Mouse (Mus musculus) NIH3T3 (cell line): ENCODE measurements around the gene BC055324.
"Not testable (repeated sequence)": the region's sequence is repeated elsewhere in the genome, so short reads cannot be mapped to it uniquely, and the experiment has no call there.

Experiments used
- DNase-seq: peaks from one replicate; pipeline ENCODE4 v3.0.0-alpha.2; 2012; ENCODE audit warnings: low read depth

Gene BC055324

GRCm38 (mm10) chr1:163994721-163995608 lies at the start of gene BC055324, which contains the start of gene Mettl18:
Gene BC055324, minus strand, starts transcription at chr1:163994796.
Gene Mettl18, plus strand, starts transcription at chr1:163994889.
- DNase-seq: peak; percentile 98

GRCm38 (mm10) chr1:164043549-164043948 lies 49.0 kb upstream of the BC055324 start:
- no peak for DNase-seq

DNA sequence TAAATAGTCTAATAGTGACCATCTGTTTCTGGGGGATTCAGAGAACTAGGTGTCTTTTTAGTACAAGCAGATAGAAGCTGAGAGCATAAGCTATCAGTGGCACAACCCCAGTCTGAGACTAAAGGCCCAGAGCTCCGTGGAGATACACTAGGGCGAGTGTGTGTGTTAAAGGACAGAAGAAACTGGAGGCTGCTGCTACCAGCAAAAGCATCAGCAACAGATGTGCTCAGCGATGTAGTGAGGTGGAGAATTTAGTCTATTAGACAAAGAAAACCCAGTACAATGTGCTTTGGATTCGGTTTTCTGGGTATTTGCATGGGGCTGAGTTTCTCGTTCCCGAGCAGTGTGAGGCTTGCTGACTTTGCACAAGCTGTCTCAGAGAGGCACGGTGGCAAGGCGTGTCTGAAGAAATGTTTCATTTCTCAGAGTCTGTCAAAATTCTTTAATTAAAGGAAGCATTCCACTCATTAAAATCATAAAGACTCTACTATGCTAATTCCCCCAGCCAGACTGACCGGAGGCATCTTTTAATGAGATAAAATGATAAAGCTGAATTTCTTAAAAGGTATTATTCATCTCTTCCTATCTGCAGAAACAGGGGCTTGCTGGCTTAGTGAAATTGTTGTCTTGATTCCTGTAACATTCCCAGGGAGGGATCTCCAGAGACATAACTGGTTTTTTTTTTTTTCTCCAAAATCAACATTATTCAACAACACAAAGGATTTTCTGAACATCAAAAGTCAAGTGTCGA lies 46.0 kb upstream of the BC055324 start:
- no peak for DNase-seq

DNA sequence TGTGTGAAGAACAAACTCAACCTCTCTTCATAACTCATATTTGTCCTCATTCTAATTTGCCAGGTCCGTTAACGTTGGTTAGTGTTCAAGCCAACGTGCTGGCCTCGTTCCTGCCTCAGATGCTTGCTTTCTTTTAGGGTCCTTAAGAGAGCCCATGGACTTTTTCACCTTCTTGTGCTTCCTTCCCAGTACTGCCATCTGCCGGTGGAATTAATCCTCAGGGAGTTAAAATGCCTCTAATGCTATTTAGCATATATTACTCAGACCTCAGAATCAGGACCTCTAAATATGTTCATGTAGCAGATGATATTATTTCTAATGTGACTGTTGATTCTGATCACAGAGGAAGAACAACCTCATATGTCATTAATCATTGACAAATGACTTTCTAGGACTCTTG lies 32.8 kb upstream of the BC055324 start:
- peak; percentile 44 for DNase-seq

DNA sequence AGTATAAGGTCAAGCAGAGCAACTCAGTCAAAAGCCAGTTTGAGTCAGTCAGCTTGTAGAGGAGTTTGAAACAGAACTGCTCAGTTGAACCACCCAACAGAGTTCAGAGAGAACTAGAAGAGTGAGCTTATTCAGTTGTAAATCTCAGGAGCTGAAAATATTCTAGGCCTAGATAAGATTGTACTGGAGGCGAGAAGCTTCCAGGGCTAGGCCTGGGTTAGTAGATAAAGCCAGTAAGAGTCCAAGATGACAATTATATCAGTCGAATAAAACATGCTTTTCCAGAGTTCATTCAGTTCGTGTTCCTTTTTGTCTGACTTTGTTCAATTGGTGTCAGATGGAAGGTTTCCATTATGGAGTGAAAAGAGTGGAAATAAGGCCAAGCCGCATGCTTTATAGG lies 31.1 kb upstream of the BC055324 start:
- DNase-seq: no peak

DNA sequence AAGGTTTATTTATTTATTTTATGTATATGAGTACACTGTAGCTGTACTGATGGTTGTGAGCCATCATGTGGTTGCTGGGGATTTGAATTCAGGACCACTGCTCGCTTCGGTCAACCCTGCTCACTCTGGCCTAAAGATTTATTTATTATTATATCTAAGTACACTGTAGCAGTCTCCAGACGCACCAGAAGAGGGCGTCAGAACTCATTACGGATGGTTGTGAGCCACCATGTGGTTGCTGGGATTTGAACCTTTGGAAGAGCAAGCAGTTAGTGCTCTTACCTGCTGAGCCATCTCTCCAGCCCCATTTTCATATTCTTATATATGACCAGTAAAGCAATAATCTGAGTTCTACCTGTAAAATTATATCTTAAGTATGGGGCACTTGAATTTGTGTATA lies 27.5 kb upstream of the BC055324 start:
- not testable (repeated sequence) for DNase-seq

DNA sequence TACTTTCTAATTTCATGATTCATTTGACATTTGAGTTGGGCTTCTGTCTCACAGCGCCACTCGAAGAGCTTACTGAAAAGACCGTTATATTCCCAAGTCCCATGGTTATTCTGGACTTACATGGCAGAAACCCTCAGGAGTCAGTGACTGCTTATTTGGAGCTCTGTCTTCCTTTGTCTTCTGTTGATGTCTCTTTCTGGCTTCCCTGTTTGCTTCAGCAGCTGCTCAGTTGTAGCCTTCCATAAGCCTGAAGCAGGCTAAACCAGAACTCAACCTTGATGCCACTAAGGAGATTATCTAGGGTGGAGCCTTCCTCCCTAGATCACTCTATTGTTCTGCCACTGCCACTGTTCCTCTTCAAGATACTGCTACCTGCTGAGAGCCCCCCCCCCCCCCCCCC lies 26.1 kb upstream of the BC055324 start:
- DNase-seq: not testable (repeated sequence)

- DNase-seq: no peak
These were observed 25.2 kb upstream of the BC055324 start for GRCm38 (mm10) chr1:164019789-164020188.

GRCm38 (mm10) chr1:164018221-164018896 lies 23.8 kb upstream of the BC055324 start:
- no peak for DNase-seq

- no peak for DNase-seq
These were observed 20.0 kb upstream of the BC055324 start for GRCm38 (mm10) chr1:164014616-164015015.

DNA sequence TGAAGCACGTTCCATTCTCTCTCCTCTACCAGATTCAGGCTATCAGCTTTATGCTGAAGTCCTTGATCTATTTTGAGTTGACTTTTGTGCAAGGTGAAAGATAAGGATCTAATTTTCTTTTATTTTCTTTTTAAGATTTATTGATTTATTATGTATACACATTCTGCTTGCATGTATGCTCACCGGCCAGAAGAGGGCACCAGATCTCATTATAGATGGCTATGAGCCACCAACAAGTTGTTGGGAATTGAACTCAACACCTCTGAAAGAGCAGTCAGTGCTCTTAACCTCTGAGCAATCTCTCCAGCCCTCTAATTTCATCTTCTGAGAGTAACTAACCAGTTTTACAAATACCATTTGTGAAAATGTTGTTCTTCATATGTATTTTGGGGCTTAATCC lies 14.6 kb upstream of the BC055324 start:
- DNase-seq: peak; percentile 70

DNA sequence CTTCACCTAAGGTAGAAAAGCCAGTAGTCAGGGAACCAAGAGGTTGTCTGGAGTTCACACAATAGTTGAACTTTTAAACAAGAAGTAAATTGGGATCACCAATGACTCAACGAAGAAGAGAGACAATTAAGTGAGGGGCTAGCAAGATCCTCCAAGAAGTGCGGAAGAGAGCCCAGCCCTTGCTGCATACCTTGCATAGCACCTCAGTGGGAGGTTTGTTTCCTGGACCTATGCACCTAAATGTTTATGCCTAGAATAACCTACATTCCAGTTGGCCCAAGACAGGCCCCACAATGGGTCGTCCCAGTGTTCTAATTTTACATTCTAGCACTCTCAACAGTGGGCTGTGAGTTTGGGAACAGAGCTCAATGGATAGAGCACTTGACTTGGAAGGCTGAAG lies 9.7 kb upstream of the BC055324 start:
- no peak for DNase-seq

DNA sequence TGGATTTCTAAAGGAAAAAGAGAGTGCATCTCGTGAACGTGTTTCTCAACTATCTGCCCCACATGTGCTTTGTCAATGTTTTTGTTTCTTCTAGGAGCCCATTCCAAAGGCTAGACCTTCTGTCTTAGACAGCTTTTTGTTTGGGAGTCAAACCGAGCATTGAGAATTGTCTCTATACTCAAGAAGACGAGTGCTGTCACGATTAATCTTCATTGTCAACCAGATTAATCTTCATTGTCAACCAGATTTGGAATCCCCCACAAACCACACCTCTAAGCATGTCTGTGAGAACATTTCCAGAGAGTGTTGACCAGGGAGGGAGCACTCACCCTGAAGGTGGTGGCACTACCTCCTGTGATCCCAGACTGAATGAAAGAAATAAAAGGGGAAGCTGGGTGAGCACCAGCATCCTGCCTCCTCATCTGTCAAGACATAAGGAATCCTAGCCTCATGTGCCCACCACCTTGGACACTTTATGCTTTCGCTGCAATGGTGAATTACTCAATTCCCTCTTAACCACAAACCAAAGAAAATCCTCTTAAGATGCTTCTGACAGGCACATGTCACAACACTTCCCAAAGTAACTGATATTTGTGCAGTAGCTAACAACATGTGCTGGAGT lies 7.3 kb upstream of the BC055324 start:
- DNase-seq: no peak

DNA sequence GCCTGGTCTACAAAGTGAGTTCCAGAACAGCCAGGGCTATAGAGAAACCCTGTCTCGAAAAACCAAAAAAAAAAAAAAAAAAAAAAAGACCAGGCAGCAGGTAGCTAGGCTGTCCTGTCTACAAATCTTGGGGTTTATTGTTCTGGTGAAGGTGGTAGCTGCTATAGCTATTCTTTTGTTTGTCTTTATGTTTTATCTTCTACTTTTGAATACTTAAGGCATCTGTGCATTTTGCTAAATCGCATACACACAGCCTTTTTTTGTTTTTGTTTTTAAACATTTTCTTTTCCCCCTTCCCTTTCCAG lies 965 bp upstream of the BC055324 start:
- no peak for DNase-seq

- no peak for DNase-seq
These were observed 349 bp downstream of the BC055324 start for GRCm38 (mm10) chr1:163994173-163994720.

- DNase-seq: no peak
These were observed 2.2 kb downstream of the BC055324 start for GRCm38 (mm10) chr1:163992371-163992770.

GRCm38 (mm10) chr1:163976515-163976914 lies 18.1 kb downstream of the BC055324 start:
- no peak for DNase-seq

GRCm38 (mm10) chr1:163975088-163975487 lies 19.5 kb downstream of the BC055324 start:
- DNase-seq: no peak

GRCm38 (mm10) chr1:163974471-163974870 lies 20.1 kb downstream of the BC055324 start:
- peak; percentile 58 for DNase-seq

GRCm38 (mm10) chr1:163964008-163964689 lies 30.4 kb downstream of the BC055324 start:
- DNase-seq: no peak

- no peak for DNase-seq
These were observed 36.6 kb downstream of the BC055324 start for GRCm38 (mm10) chr1:163958036-163958435.
